Mouse (Mus musculus) small intestine, adult 2 months (tissue): ENCODE data around the gene Deaf1.

ENCODE experiments used
- CTCF ChIP-seq: fragments of 200-500 bp; IDR thresholded peaks from 2 replicates; pipeline ENCODE4 v1.5.1; 2012; ENCODE audit warnings: low read depth, mild to moderate bottlenecking, control low read depth, inconsistent platforms, low read length, moderate library complexity, mixed read lengths; ENCODE audit not compliant: insufficient replicate concordance, insufficient read length; ENCODE audit errors: extremely low read depth
- POLR2A ChIP-seq: fragments of 200-500 bp; IDR thresholded peaks from 2 replicates; pipeline ENCODE4 v1.6.1; 2012; ENCODE audit warnings: low read depth, mild to moderate bottlenecking, control low read depth, inconsistent platforms, low read length, moderate library complexity

GRCm38 (mm10) chr7:141339215-141339920 is 11.9 kb upstream of the Deaf1 start:
- TF ChIP-seq CTCF, result no peak
- no peak; the same call in 1 of the 2 replicates for TF ChIP-seq POLR2A
